ENCODE assay signal across 8 mouse cellular contexts in genomic region chr10:97564957-97565856, GRCm38 (mm10). TPM values are rescaled to one million over a fixed set of nuclear protein-coding genes. Genes with fewer than 3 reads are reported as not detected.
DNase-seq lines count a peak whose midpoint lies in the region; ATAC-seq and TF ChIP-seq lines count a peak whose summit lies in the region.

Gene Lum, plus strand, starts transcription at chr10:97565128.

- no peaks in the 10 kb centered on the region for H3K27me3 ChIP-seq in intestine, embryonic 16.5 days (replicated peaks; ENCODE audit: control insufficient read depth, insufficient read depth, low read length)
- no peaks in the 10 kb centered on the region for H3K27me3 ChIP-seq in neural tube, embryonic 15.5 days (replicated peaks)

- WGBS in intestine, embryonic 16.5 days, result 48% methylated on average over 10 of the region's 10 CpGs
- WGBS in neural tube, embryonic 15.5 days, result 47% methylated on average over 10 of the region's 10 CpGs

- H3K9me3 ChIP-seq in intestine, embryonic 16.5 days (ENCODE audit: control insufficient read depth, low read length), result no peaks in the 10 kb centered on the region
- no peaks in the 10 kb centered on the region for H3K9me3 ChIP-seq in neural tube, embryonic 15.5 days (replicated peaks)

- peak; percentile 76 for DNase-seq in NIH3T3 (ENCODE audit: low read depth)
- peak; percentile 57 for DNase-seq in brain, embryonic 14.5 days (ENCODE audit: low read depth)
- DNase-seq in gastrocnemius, postnatal 4 days (ENCODE audit: low spot score in 2 of 2), result peak in 1 of 2 experiments; percentile 16
- DNase-seq in right cerebral cortex, postnatal 36 days (ENCODE audit: low spot score in 2 of 2), result no peak
- DNase-seq in kidney, adult 8-10 months, result no peak

- peak within 1 kb of the TSS; percentile 47 for H3K9ac ChIP-seq in intestine, embryonic 16.5 days (ENCODE audit: low read depth, low read length)
- no peak within 1 kb of the TSS for H3K9ac ChIP-seq in neural tube, embryonic 15.5 days (replicated peaks)

- H3K4me3 ChIP-seq in intestine, embryonic 16.5 days (ENCODE audit: low read length), result peak within 1 kb of the TSS; percentile 30
- no peak within 1 kb of the TSS for H3K4me3 ChIP-seq in neural tube, embryonic 15.5 days (replicated peaks)

- no peak for TF ChIP-seq POLR2A in brain, embryonic 14.5 days (IDR thresholded peaks at IDR 0.05; ENCODE audit: borderline replicate concordance, extremely low read depth, insufficient read depth, insufficient read length, poor library complexity, severe bottlenecking)

- H3K36me3 ChIP-seq in intestine, embryonic 16.5 days (ENCODE audit: control insufficient read depth, insufficient read depth, low read length), result no peaks in the 10 kb centered on the region
- no peaks in the 10 kb centered on the region for H3K36me3 ChIP-seq in neural tube, embryonic 15.5 days

- TF ChIP-seq CTCF in brain, embryonic 14.5 days (IDR thresholded peaks at IDR 0.05; ENCODE audit: borderline replicate concordance, extremely low read depth, insufficient read depth, insufficient read length), result no peak

- H3K4me2 ChIP-seq in intestine, embryonic 16.5 days (ENCODE audit: low read depth, low read length), result peak within 1 kb of the TSS; percentile 32
- H3K4me2 ChIP-seq in neural tube, embryonic 15.5 days, result 0 out of 2 replicates have a peak within 1 kb of the TSS, but pooled peaks have one; percentile 11

- peak within 1 kb of the TSS; percentile 82 for H3K27ac ChIP-seq in intestine, embryonic 16.5 days (ENCODE audit: low read length)
- H3K27ac ChIP-seq in neural tube, embryonic 15.5 days (replicated peaks), result no peak within 1 kb of the TSS

- H3K4me1 ChIP-seq in intestine, embryonic 16.5 days (ENCODE audit: control insufficient read depth, insufficient read depth, low read length), result no peaks in the 10 kb centered on the region
- no peaks in the 10 kb centered on the region for H3K4me1 ChIP-seq in neural tube, embryonic 15.5 days

- peak; percentile 68; the same call in 1 of the 2 replicates for ATAC-seq in intestine, embryonic 16.5 days
- ATAC-seq in neural tube, embryonic 15.5 days (ENCODE audit: low FRiP score), result no peak
- ATAC-seq in inflammation-experienced regulatory T-cells, adult 6 months, result no peak

RNA-seq across cellular contexts. Expression of gene Lum, which starts in this region (rescaled TPM):
- polyA plus RNA-seq in brain, embryonic 14.5 days (2012; rRNA removed), result 37.6 and 46.7 TPM in 2 replicates
- 100 to 1,000 TPM in 1 of 2 experiments, 10 to 100 TPM in 1; 92.8 to 118 TPM for total RNA-seq in gastrocnemius, postnatal 4 days (2021)
- polyA plus RNA-seq in intestine, embryonic 16.5 days (2015; fragmentation: Nextera tagmentation; extraction: Ambion mirVana), result 221 and 239 TPM in 2 replicates
- 27.7 and 49.7 TPM in 2 replicates for polyA plus RNA-seq in neural tube, embryonic 15.5 days (2015; fragmentation: Nextera tagmentation; extraction: Ambion mirVana)
- not detected for polyA plus RNA-seq in inflammation-experienced regulatory T-cells, adult 6 months (2017; shearing (Covaris generic))

Comparison
In these comparisons a context has a peak if more than half of its experiments do, and no peak if none do; other contexts are left out.
1. RNA of gene Lum (polyA plus RNA-seq): 221 to 239 TPM in intestine, embryonic 16.5 days, 37.6 to 46.7 TPM in brain, embryonic 14.5 days and 27.7 to 49.7 TPM in neural tube, embryonic 15.5 days; not detected in inflammation-experienced regulatory T-cells, adult 6 months; every median in the first group is over 10 times any median in the second.
2. DNase-seq: peak in NIH3T3 (single experiment) and brain, embryonic 14.5 days (single experiment); none in right cerebral cortex, postnatal 36 days (0 of 2) and kidney, adult 8-10 months (0 of 2).